Mouse (Mus musculus): ENCODE data around the gene Sirt1. TPM values are rescaled to one million over a fixed set of nuclear protein-coding genes. Genes with fewer than 3 reads are reported as not detected.

The Sirt1 gene
- polyA plus RNA-seq, 1 experiment: 53.5 TPM

GRCm38 (mm10) chr10:63378948-63379680 is 2.4 kb downstream of the Sirt1 start:
- no peak overlapping the region for H3K9ac ChIP-seq (ENCODE audit: low read depth, poor library complexity, severe bottlenecking)
- no peaks in the 10 kb centered on the region for H3K9me3 ChIP-seq (replicated peaks; ENCODE audit: control insufficient read depth, insufficient read depth, low read length, poor library complexity, severe bottlenecking)
- no peaks in the 10 kb centered on the region for H3K4me1 ChIP-seq (ENCODE audit: control insufficient read depth, insufficient read depth, low read length)
- H3K4me3 ChIP-seq (ENCODE audit: low read depth, low read length): no peak overlapping the region
- TF ChIP-seq EP300 (IDR thresholded peaks at IDR 0.05; ENCODE audit: insufficient read depth, low read depth, low read length): no peak
- no peak for TF ChIP-seq CTCF (IDR thresholded peaks at IDR 0.05; ENCODE audit: low read depth, low read length)
- TF ChIP-seq POLR2A (IDR thresholded peaks at IDR 0.05; ENCODE audit: insufficient read depth, low read length): no peak
- no peak overlapping the region for H3K27ac ChIP-seq (ENCODE audit: insufficient read depth, low read length)
- no peaks in the 10 kb centered on the region for H3K36me3 ChIP-seq (ENCODE audit: control insufficient read depth, insufficient read depth, low read length, poor library complexity, severe bottlenecking)
- no peaks in the 10 kb centered on the region for H3K27me3 ChIP-seq (ENCODE audit: control insufficient read depth, insufficient read depth, low read length, poor library complexity, severe bottlenecking)

DNA sequence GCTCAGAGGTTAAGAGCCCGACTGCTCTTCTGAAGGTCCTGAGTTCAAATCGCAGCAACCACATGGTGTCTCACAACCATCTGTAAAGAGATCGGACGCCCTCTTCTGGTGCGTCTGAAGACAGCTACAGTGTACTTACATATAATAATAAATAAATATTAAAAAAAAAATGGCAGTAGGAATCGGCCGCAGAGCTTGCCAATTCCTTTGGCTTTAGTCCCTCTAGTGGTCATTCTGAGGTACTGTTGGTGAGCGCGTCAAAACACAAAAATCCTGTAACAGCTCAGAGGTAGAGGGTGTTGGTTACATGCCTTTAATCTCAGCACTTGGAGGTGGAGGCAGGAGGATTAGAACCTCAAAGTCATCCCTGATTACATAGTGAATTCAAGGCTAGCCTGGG is 4.0 kb downstream of the Sirt1 start:
- no peak overlapping the region for H3K9ac ChIP-seq (ENCODE audit: low read depth, poor library complexity, severe bottlenecking)
- H3K27me3 ChIP-seq (ENCODE audit: control insufficient read depth, insufficient read depth, low read length, poor library complexity, severe bottlenecking): no peaks in the 10 kb centered on the region
- H3K4me3 ChIP-seq (ENCODE audit: low read depth, low read length): no peak overlapping the region
- H3K9me3 ChIP-seq (replicated peaks; ENCODE audit: control insufficient read depth, insufficient read depth, low read length, poor library complexity, severe bottlenecking): no peaks in the 10 kb centered on the region
- H3K27ac ChIP-seq (ENCODE audit: insufficient read depth, low read length): no peak overlapping the region
- H3K36me3 ChIP-seq (ENCODE audit: control insufficient read depth, insufficient read depth, low read length, poor library complexity, severe bottlenecking): no peaks in the 10 kb centered on the region
- peaks cover 2% of the 10 kb centered on the region for H3K4me1 ChIP-seq (ENCODE audit: control insufficient read depth, insufficient read depth, low read length)
- peak; percentile 0 for TF ChIP-seq CTCF (IDR thresholded peaks at IDR 0.05; ENCODE audit: low read depth, low read length)
- no peak for TF ChIP-seq EP300 (IDR thresholded peaks at IDR 0.05; ENCODE audit: insufficient read depth, low read depth, low read length)
- no peak for TF ChIP-seq POLR2A (IDR thresholded peaks at IDR 0.05; ENCODE audit: insufficient read depth, low read length)

DNA sequence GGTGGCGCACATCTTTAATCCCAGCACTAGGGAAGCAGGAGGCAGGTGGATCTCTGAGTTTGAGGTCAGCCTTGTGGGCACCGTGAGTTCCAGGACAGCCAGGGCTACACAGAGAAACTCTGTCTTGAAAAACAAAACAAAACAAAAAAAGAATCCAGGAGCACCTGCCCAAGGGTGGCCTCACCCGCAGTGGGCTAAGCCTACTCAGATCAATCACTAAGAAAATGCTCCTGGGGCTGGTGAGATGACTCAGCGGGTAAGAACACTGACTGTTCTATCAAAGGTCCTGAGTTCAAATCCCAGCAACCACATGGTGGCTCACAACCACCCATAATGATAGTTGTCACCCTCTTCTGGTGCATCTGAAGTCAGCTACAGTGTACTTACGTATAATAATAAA is 5.2 kb downstream of the Sirt1 start:
- Histone ChIP-seq H3K9ac (ENCODE audit: low read depth, poor library complexity, severe bottlenecking) (no peak overlapping the region), H3K27me3 (ENCODE audit: control insufficient read depth, insufficient read depth, low read length, poor library complexity, severe bottlenecking) (no peaks in the 10 kb centered on the region), H3K4me3 (ENCODE audit: low read depth, low read length) (no peak overlapping the region), H3K36me3 (ENCODE audit: control insufficient read depth, insufficient read depth, low read length, poor library complexity, severe bottlenecking) (no peaks in the 10 kb centered on the region), H3K27ac (ENCODE audit: insufficient read depth, low read length) (no peak overlapping the region), H3K4me1 (ENCODE audit: control insufficient read depth, insufficient read depth, low read length) (peaks cover 2% of the 10 kb centered on the region), H3K9me3 (replicated peaks; ENCODE audit: control insufficient read depth, insufficient read depth, low read length, poor library complexity, severe bottlenecking) (no peaks in the 10 kb centered on the region)
- TF ChIP-seq EP300 (IDR thresholded peaks at IDR 0.05; ENCODE audit: insufficient read depth, low read depth, low read length): no peak

DNA sequence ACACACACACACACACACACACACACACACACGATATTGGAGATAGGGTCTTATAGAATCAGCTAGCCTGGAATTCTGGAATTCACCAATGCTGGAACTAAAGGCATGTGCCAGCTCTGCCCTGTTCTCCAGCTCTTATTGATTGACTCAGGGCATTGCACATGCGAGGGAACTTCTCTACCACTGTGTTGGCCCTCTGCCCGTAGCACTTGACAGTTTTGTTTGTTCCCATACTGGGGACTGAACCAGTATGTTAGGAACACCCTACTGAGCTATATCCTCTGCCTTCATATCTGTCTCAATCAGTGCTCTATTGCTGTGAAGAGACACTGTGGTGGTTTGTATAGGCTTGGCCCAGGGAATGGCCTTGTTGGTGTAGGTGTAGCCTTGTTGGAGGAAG is 13.5 kb downstream of the Sirt1 start:
- Histone ChIP-seq H3K27me3 (ENCODE audit: control insufficient read depth, insufficient read depth, low read length, poor library complexity, severe bottlenecking) (no peaks in the 10 kb centered on the region), H3K4me3 (ENCODE audit: low read depth, low read length) (no peak overlapping the region), H3K9ac (ENCODE audit: low read depth, poor library complexity, severe bottlenecking) (0 out of 2 replicates have a peak overlapping the region, but pooled peaks have one; percentile 43), H3K9me3 (replicated peaks; ENCODE audit: control insufficient read depth, insufficient read depth, low read length, poor library complexity, severe bottlenecking) (peaks cover 6% of the 10 kb centered on the region; the same call in 1 of the 2 replicates), H3K36me3 (ENCODE audit: control insufficient read depth, insufficient read depth, low read length, poor library complexity, severe bottlenecking) (no peaks in the 10 kb centered on the region), H3K27ac (ENCODE audit: insufficient read depth, low read length) (no peak overlapping the region), H3K4me1 (ENCODE audit: control insufficient read depth, insufficient read depth, low read length) (no peaks in the 10 kb centered on the region)
- TF ChIP-seq EP300 (IDR thresholded peaks at IDR 0.05; ENCODE audit: insufficient read depth, low read depth, low read length): no peak
- no peak for TF ChIP-seq POLR2A (IDR thresholded peaks at IDR 0.05; ENCODE audit: insufficient read depth, low read length)
- no peak for TF ChIP-seq CTCF (IDR thresholded peaks at IDR 0.05; ENCODE audit: low read depth, low read length)

DNA sequence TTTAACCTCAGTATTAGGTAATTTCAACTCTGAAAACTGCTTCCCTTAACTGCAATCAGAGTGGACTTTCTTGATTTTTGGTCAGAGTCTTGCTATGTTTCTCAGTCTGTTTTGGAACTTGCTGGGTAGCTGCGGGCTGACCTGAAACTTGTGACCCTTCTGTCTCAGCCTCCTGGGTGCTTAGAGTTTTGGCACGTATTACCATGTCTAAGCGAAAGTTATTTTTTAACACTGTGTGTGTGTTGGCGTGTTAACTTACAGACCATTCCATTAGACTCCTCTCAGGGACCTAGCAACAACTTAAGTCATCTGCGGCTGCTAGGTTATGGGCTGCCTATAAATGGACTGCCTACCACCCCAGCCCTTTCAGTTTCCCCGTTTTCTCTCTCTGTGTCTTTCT is 14.1 kb downstream of the Sirt1 start:
- H3K4me1 ChIP-seq (ENCODE audit: control insufficient read depth, insufficient read depth, low read length): no peaks in the 10 kb centered on the region
- H3K9ac ChIP-seq (ENCODE audit: low read depth, poor library complexity, severe bottlenecking): peak overlapping the region; percentile 43; the same call in 1 of the 2 replicates
- no peak overlapping the region for H3K4me3 ChIP-seq (ENCODE audit: low read depth, low read length)
- peak overlapping the region; percentile 70 for H3K27ac ChIP-seq (ENCODE audit: insufficient read depth, low read length)
- peaks cover 6% of the 10 kb centered on the region; the same call in 1 of the 2 replicates for H3K9me3 ChIP-seq (replicated peaks; ENCODE audit: control insufficient read depth, insufficient read depth, low read length, poor library complexity, severe bottlenecking)
- no peaks in the 10 kb centered on the region for H3K27me3 ChIP-seq (ENCODE audit: control insufficient read depth, insufficient read depth, low read length, poor library complexity, severe bottlenecking)
- TF ChIP-seq EP300 (IDR thresholded peaks at IDR 0.05; ENCODE audit: insufficient read depth, low read depth, low read length) (no peak), CTCF (IDR thresholded peaks at IDR 0.05; ENCODE audit: low read depth, low read length) (no peak), POLR2A (IDR thresholded peaks at IDR 0.05; ENCODE audit: insufficient read depth, low read length) (no peak)
- H3K36me3 ChIP-seq (ENCODE audit: control insufficient read depth, insufficient read depth, low read length, poor library complexity, severe bottlenecking): no peaks in the 10 kb centered on the region

GRCm38 (mm10) chr10:63365918-63366455 is 15.5 kb downstream of the Sirt1 start:
- H3K27ac ChIP-seq (ENCODE audit: insufficient read depth, low read length): peak overlapping the region; percentile 82
- no peaks in the 10 kb centered on the region for H3K36me3 ChIP-seq (ENCODE audit: control insufficient read depth, insufficient read depth, low read length, poor library complexity, severe bottlenecking)
- no peak for TF ChIP-seq CTCF (IDR thresholded peaks at IDR 0.05; ENCODE audit: low read depth, low read length)
- peak; percentile 67; the same call in 1 of the 2 replicates for TF ChIP-seq EP300 (IDR thresholded peaks at IDR 0.05; ENCODE audit: insufficient read depth, low read depth, low read length)
- peak; percentile 97 for TF ChIP-seq POLR2A (IDR thresholded peaks at IDR 0.05; ENCODE audit: insufficient read depth, low read length)
- no peaks in the 10 kb centered on the region for H3K27me3 ChIP-seq (ENCODE audit: control insufficient read depth, insufficient read depth, low read length, poor library complexity, severe bottlenecking)
- peaks cover 6% of the 10 kb centered on the region; the same call in 1 of the 2 replicates for H3K9me3 ChIP-seq (replicated peaks; ENCODE audit: control insufficient read depth, insufficient read depth, low read length, poor library complexity, severe bottlenecking)
- peak overlapping the region; percentile 88 for H3K9ac ChIP-seq (ENCODE audit: low read depth, poor library complexity, severe bottlenecking)
- H3K4me3 ChIP-seq (ENCODE audit: low read depth, low read length): peak overlapping the region; percentile 89
- H3K4me1 ChIP-seq (ENCODE audit: control insufficient read depth, insufficient read depth, low read length): peaks cover 1% of the 10 kb centered on the region
